Mouse (Mus musculus): ENCODE measurements around the gene Cir1. TPM values are rescaled to one million over a fixed set of nuclear protein-coding genes. Genes with fewer than 3 reads are reported as not detected.

Gene Cir1
- 9.9 and 11.6 TPM in 2 replicates for total RNA-seq (2014; fragmentation: Nextera tagmentation)
- total RNA-seq (2017): 14.0 and 14.1 TPM in 2 replicates

GRCm38 (mm10) chr2:73312152-73313116, at the start of gene Cir1, which contains the start of gene Scrn3:
Gene Cir1, minus strand, starts transcription at chr2:73312701.
Gene Scrn3, plus strand, starts transcription at chr2:73312601.
- ATAC-seq (replicated peaks; ENCODE audit: poor library complexity, severe bottlenecking): peak; percentile 98

- no peak for ATAC-seq (replicated peaks; ENCODE audit: poor library complexity, severe bottlenecking)
Measured at GRCm38 (mm10) chr2:73360536-73360935, 48.0 kb upstream of the Cir1 start.

- ATAC-seq (replicated peaks; ENCODE audit: poor library complexity, severe bottlenecking): no peak
Measured at GRCm38 (mm10) chr2:73359941-73360340, 47.4 kb upstream of the Cir1 start.

GRCm38 (mm10) chr2:73357004-73357403, 44.5 kb upstream of the Cir1 start:
- ATAC-seq (replicated peaks; ENCODE audit: poor library complexity, severe bottlenecking): no peak

GRCm38 (mm10) chr2:73351927-73352374, 39.5 kb upstream of the Cir1 start:
- ATAC-seq (replicated peaks; ENCODE audit: poor library complexity, severe bottlenecking): no peak

- no peak for ATAC-seq (replicated peaks; ENCODE audit: poor library complexity, severe bottlenecking)
Measured at GRCm38 (mm10) chr2:73351496-73351895, 39.0 kb upstream of the Cir1 start.

GRCm38 (mm10) chr2:73348221-73348620, 35.7 kb upstream of the Cir1 start:
- ATAC-seq (replicated peaks; ENCODE audit: poor library complexity, severe bottlenecking): no peak

- no peak for ATAC-seq (replicated peaks; ENCODE audit: poor library complexity, severe bottlenecking)
Measured at GRCm38 (mm10) chr2:73347766-73348165, 35.3 kb upstream of the Cir1 start.

GRCm38 (mm10) chr2:73347136-73347535, 34.6 kb upstream of the Cir1 start:
- ATAC-seq (replicated peaks; ENCODE audit: poor library complexity, severe bottlenecking): no peak

- no peak for ATAC-seq (replicated peaks; ENCODE audit: poor library complexity, severe bottlenecking)
Measured at GRCm38 (mm10) chr2:73346345-73347086, 34.0 kb upstream of the Cir1 start.

GRCm38 (mm10) chr2:73345204-73345603, 32.7 kb upstream of the Cir1 start:
- ATAC-seq (replicated peaks; ENCODE audit: poor library complexity, severe bottlenecking): no peak

- ATAC-seq (replicated peaks; ENCODE audit: poor library complexity, severe bottlenecking): no peak
Measured at GRCm38 (mm10) chr2:73343701-73344100, 31.2 kb upstream of the Cir1 start.

GRCm38 (mm10) chr2:73338415-73338814, 25.9 kb upstream of the Cir1 start:
- peak; percentile 81 for ATAC-seq (replicated peaks; ENCODE audit: poor library complexity, severe bottlenecking)

GRCm38 (mm10) chr2:73335949-73336348, 23.4 kb upstream of the Cir1 start:
- ATAC-seq (replicated peaks; ENCODE audit: poor library complexity, severe bottlenecking): no peak

GRCm38 (mm10) chr2:73325871-73326270, 13.4 kb upstream of the Cir1 start:
- ATAC-seq (replicated peaks; ENCODE audit: poor library complexity, severe bottlenecking): no peak

GRCm38 (mm10) chr2:73322991-73323390, 10.5 kb upstream of the Cir1 start:
- no peak for ATAC-seq (replicated peaks; ENCODE audit: poor library complexity, severe bottlenecking)

GRCm38 (mm10) chr2:73319218-73319617, 6.7 kb upstream of the Cir1 start:
- ATAC-seq (replicated peaks; ENCODE audit: poor library complexity, severe bottlenecking): no peak

- no peak for ATAC-seq (replicated peaks; ENCODE audit: poor library complexity, severe bottlenecking)
Measured at GRCm38 (mm10) chr2:73317426-73317825, 4.9 kb upstream of the Cir1 start.

- ATAC-seq (replicated peaks; ENCODE audit: poor library complexity, severe bottlenecking): no peak
Measured at GRCm38 (mm10) chr2:73314311-73314710, 1.8 kb upstream of the Cir1 start.

GRCm38 (mm10) chr2:73313117-73313501, 608 bp upstream of the Cir1 start:
- ATAC-seq (replicated peaks; ENCODE audit: poor library complexity, severe bottlenecking): no peak

- ATAC-seq (replicated peaks; ENCODE audit: poor library complexity, severe bottlenecking): no peak
Measured at GRCm38 (mm10) chr2:73306006-73306405, 6.5 kb downstream of the Cir1 start.
